Mouse (Mus musculus): ENCODE results near the gene Hivep2. TPM values are rescaled to one million over a fixed set of nuclear protein-coding genes. Genes with fewer than 3 reads are reported as not detected.

Hivep2 gene
- total RNA-seq, 2 experiments from 2014 or later: 208 to 218 TPM

Other genes with a start within 250 kb of the Hivep2 start
- gene Aig1, start 97.1 kb upstream of the Hivep2 start, total RNA-seq (2021): 10 to 100 TPM; 56.5 to 70.5 TPM